20 mouse cellular contexts compared by ENCODE assay signal in the genomic region with DNA sequence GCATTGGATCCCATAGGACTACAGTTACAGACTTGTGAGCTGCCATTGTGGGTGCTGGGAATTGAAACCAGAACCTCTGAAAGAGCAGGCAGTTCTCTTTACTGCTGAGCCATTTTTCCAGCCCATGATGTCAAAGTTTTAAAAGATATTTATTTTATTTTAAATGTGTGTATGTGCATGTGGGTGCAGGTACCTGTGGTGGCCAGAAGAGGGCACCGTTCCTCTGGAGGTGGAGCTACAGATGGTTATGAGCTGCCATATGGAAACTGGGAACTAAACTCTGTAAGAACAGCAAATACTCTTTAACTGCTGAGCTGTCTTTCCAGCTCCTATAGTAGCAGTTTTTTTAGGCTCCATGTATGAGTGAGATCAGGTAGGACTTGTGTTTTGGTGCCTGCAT. TPM values are rescaled to one million over a fixed set of nuclear protein-coding genes. Genes with fewer than 3 reads are reported as not detected.
DNase-seq lines count a peak whose midpoint lies in the region; TF ChIP-seq lines count a peak whose summit lies in the region.
"Had no signal": no experiment of that assay in that cellular context is flagged by ENCODE, and none has a peak within 500 bp of the region (broad histone marks: within the 10 kb centered on the region; RNA-seq: fewer than 3 reads in every experiment).

No protein-coding gene starts in this region.

- no peaks in the 10 kb centered on the region for H3K79me2 ChIP-seq in CH12.LX (replicated peaks; ENCODE audit: control insufficient read depth, extremely low read depth, insufficient read depth, poor library complexity, severe bottlenecking)

- no peaks in the 10 kb centered on the region for H3K4me1 ChIP-seq in cerebellum, adult 2 months (ENCODE audit: control insufficient read depth, insufficient read depth, low read length)
- H3K4me1 ChIP-seq in CH12.LX (ENCODE audit: control insufficient read depth in 1 of 2, insufficient read depth in 2 of 2): peaks cover 6 to 9% of the 10 kb centered on the region in 2 experiments
- H3K4me1 ChIP-seq in bone marrow macrophage, adult 2 months (ENCODE audit: control insufficient read depth, insufficient read depth, low read length): peaks cover 3% of the 10 kb centered on the region
- H3K4me1 ChIP-seq: liver, embryonic 15.5 days had no signal

- in situ Hi-C loops in CH12.LX (cut with MboI; ENCODE audit: low pct_ligation_motif_present, low pct_unique_long_range_greater_than_20kb, low sequenced_read_pairs): no loop called here

- TF ChIP-seq EP300 in CH12.LX (IDR thresholded peaks at IDR 0.05; ENCODE audit: low read length): no peak

- H3K9me3 ChIP-seq in CH12.LX (replicated peaks; ENCODE audit: low read length): peaks cover 12% of the 10 kb centered on the region
- H3K9me3 ChIP-seq: hindbrain, embryonic 15.5 days; liver, embryonic 15.5 days; midbrain, embryonic 12.5 days had no signal

- DNase-seq in cerebellum, adult 2 months: no peak
- DNase-seq in cerebellum, adult 8-10 months: no peak
- no peak for DNase-seq in layer of hippocampus, adult 2 months (ENCODE audit: low spot score in 2 of 2)
- DNase-seq in layer of hippocampus, postnatal 36 days: no peak
- DNase-seq in CH12.LX (ENCODE audit: extremely low read depth): no peak
- DNase-seq in heart, postnatal 36 days: no peak
- no peak for DNase-seq in left cerebral cortex, postnatal 14 days (ENCODE audit: low spot score in 2 of 2)
- DNase-seq: cerebellum, adult 18-20 months; gastrocnemius, postnatal 14 days; heart, postnatal 10 days; kidney, adult 9 months; lung, postnatal 36 days; right cerebral cortex, postnatal 14 days; thymus, postnatal 25 days had no signal

- WGBS in cerebellum, adult 2 months: 95% methylated on average over 1 of the region's 1 CpGs

- H3K36me3 ChIP-seq in CH12.LX (replicated peaks in 1 of 2; ENCODE audit: control insufficient read depth in 1 of 2, insufficient read depth in 1 of 2, low read length in 1 of 2): no peaks in the 10 kb centered on the region
- H3K36me3 ChIP-seq: liver, embryonic 15.5 days had no signal

- 0 out of 2 replicates have a peak, but pooled peaks have one; percentile 6 for TF ChIP-seq CTCF in cerebellum, adult 2 months (IDR thresholded peaks at IDR 0.05; ENCODE audit: borderline replicate concordance, insufficient read depth, low read depth, low read length)
- peak; percentile 71 for TF ChIP-seq CTCF in layer of hippocampus, adult 2 months (conservative IDR thresholded peaks at IDR 0.05)
- peak in 1 of 2 experiments; percentile 38; a peak in 2 of 4 replicates for TF ChIP-seq CTCF in CH12.LX (conservative IDR thresholded peaks at IDR 0.05 in 1 of 2, IDR thresholded peaks at IDR 0.05 in 1 of 2; ENCODE audit: low read depth in 2 of 2, low read length in 2 of 2)
- peak; percentile 17; the same call in 1 of the 2 replicates for TF ChIP-seq CTCF in bone marrow macrophage, adult 2 months (IDR thresholded peaks at IDR 0.05; ENCODE audit: low read depth, low read length)

- intact Hi-C loops in heart, postnatal 36 days (cut with DNase I): no loop called here
- intact Hi-C loops in left cerebral cortex, postnatal 14 days (cut with DNase I): no loop called here

- no peak overlapping the region for H3K4me3 ChIP-seq in cerebellum, adult 2 months (replicated peaks; ENCODE audit: insufficient read depth, low read depth, low read length)
- H3K4me3 ChIP-seq in layer of hippocampus, adult 2 months: no peak overlapping the region
- no peak overlapping the region for H3K4me3 ChIP-seq in CH12.LX (replicated peaks in 1 of 3; ENCODE audit: low read depth in 2 of 3, low read length in 2 of 3, poor library complexity in 1 of 3)
- no peak overlapping the region for H3K4me3 ChIP-seq in bone marrow macrophage, adult 2 months (ENCODE audit: insufficient read depth, low read length)
- H3K4me3 ChIP-seq: embryonic facial prominence, embryonic 12.5 days; heart, embryonic 10.5 days; hindbrain, embryonic 15.5 days; liver, embryonic 15.5 days; midbrain, embryonic 12.5 days had no signal

- no peak overlapping the region for H3K4me2 ChIP-seq in CH12.LX (ENCODE audit: insufficient read depth, low read depth, poor library complexity, severe bottlenecking)
- H3K4me2 ChIP-seq: embryonic facial prominence, embryonic 12.5 days; hindbrain, embryonic 15.5 days; liver, embryonic 15.5 days; midbrain, embryonic 12.5 days had no signal

- peak; percentile 5 for TF ChIP-seq RAD21 in CH12.LX (IDR thresholded peaks at IDR 0.05; ENCODE audit: low read depth, low read length)

- no peaks in the 10 kb centered on the region for H3K27me3 ChIP-seq in cerebellum, adult 2 months (ENCODE audit: control insufficient read depth, insufficient read depth, low read length)
- peaks cover 40% of the 10 kb centered on the region for H3K27me3 ChIP-seq in CH12.LX (replicated peaks)
- H3K27me3 ChIP-seq: embryonic facial prominence, embryonic 12.5 days; hindbrain, embryonic 15.5 days; liver, embryonic 15.5 days; midbrain, embryonic 12.5 days had no signal

- no peak for TF ChIP-seq POLR2A in cerebellum, adult 2 months (IDR thresholded peaks at IDR 0.05; ENCODE audit: borderline replicate concordance, insufficient read depth, low read length)
- no peak for TF ChIP-seq POLR2A in CH12.LX (IDR thresholded peaks at IDR 0.05; ENCODE audit: low read depth, low read length)
- TF ChIP-seq POLR2A in bone marrow macrophage, adult 2 months (IDR thresholded peaks at IDR 0.05; ENCODE audit: borderline replicate concordance, low read depth, low read length): no peak

- dilution Hi-C loops in CH12.LX (cut with MboI; ENCODE audit: extremely low pct_ligation_motif_present, extremely low pct_unique_long_range_greater_than_20kb, low sequenced_read_pairs): no loop called here

- H3K9ac ChIP-seq in CH12.LX (ENCODE audit: insufficient read depth, low read depth): no peak overlapping the region
- H3K9ac ChIP-seq: embryonic facial prominence, embryonic 12.5 days; hindbrain, embryonic 15.5 days; liver, embryonic 15.5 days; midbrain, embryonic 12.5 days had no signal

- no peak overlapping the region for H3K27ac ChIP-seq in cerebellum, adult 2 months (ENCODE audit: insufficient read depth, low read length)
- H3K27ac ChIP-seq in layer of hippocampus, adult 2 months: no peak overlapping the region
- H3K27ac ChIP-seq in CH12.LX (ENCODE audit: insufficient read depth, low read depth): no peak overlapping the region
- no peak overlapping the region for H3K27ac ChIP-seq in bone marrow macrophage, adult 2 months (ENCODE audit: insufficient read depth, low read depth, low read length)
- H3K27ac ChIP-seq: embryonic facial prominence, embryonic 12.5 days; heart, embryonic 10.5 days; hindbrain, embryonic 15.5 days; liver, embryonic 15.5 days; midbrain, embryonic 12.5 days had no signal

TF ChIP-seq in CH12.LX, 34 proteins besides CTCF, POLR2A, EP300 and RAD21:
- TF ChIP-seq ETS1 (conservative IDR thresholded peaks at IDR 0.05; ENCODE audit: low read depth, low read length): no peak
- no peak for TF ChIP-seq GABPA (IDR thresholded peaks at IDR 0.05; ENCODE audit: insufficient replicate concordance, low read depth, low read length)
- no peak for TF ChIP-seq USF1 (IDR thresholded peaks at IDR 0.05; ENCODE audit: low read depth, low read length)

RNA-seq across cellular contexts. Expression of a gene that starts 23.1 kb away (rescaled TPM):
- polyA plus RNA-seq in cerebellum, adult 2 months (2012; rRNA removed): 47.0 and 48.3 TPM in 2 replicates
- total RNA-seq in layer of hippocampus, adult 2 months (2021): 100 to 1,000 TPM; 150 to 156 TPM
- total RNA-seq in layer of hippocampus, postnatal 36 days (2021): 100 to 1,000 TPM; 154 to 160 TPM
- total RNA-seq in CH12.LX (2012; rRNA removed) (0.25 and 0.29 TPM in 2 replicates), CH12.LX (2014; rRNA removed) (0.20 and 0.31 TPM in 2 replicates)
- polyA plus RNA-seq in CH12.LX (2012; ENCODE audit: insufficient read length, low read depth): 0.37 and 0.38 TPM in 2 replicates
- 3.0 and 3.4 TPM in 2 replicates for polyA plus RNA-seq in bone marrow macrophage, adult 2 months (2012; ENCODE audit: insufficient read depth, insufficient read length, missing spikeins)
- total RNA-seq in heart, postnatal 36 days (2021): 1 to 10 TPM; 3.4 to 4.9 TPM
- total RNA-seq in left cerebral cortex, postnatal 14 days (2021): 100 to 1,000 TPM; 100 to 104 TPM

Comparison
In these comparisons a context has a peak if more than half of its experiments do, and no peak if none do; other contexts are left out.
1. RNA of a gene that starts 23.1 kb away (total RNA-seq): 154 to 160 TPM in layer of hippocampus, postnatal 36 days, 150 to 156 TPM in layer of hippocampus, adult 2 months and 100 to 104 TPM in left cerebral cortex, postnatal 14 days; 3.4 to 4.9 TPM in heart, postnatal 36 days and 0.20 to 0.31 TPM in CH12.LX; every median in the first group is over 10 times any median in the second.